Comparison of ENCODE assay signal across 9 mouse cellular contexts in genomic region chr1:75458025-75458788, GRCm38 (mm10). TPM values are rescaled to one million over a fixed set of nuclear protein-coding genes. Genes with fewer than 3 reads are reported as not detected.
DNase-seq lines count a peak whose midpoint lies in the region; ATAC-seq and TF ChIP-seq lines count a peak whose summit lies in the region.
"Had no signal": no experiment of that assay in that cellular context is flagged by ENCODE, and none has a peak within 500 bp of the region (broad histone marks: within the 10 kb centered on the region; RNA-seq: fewer than 3 reads in every experiment).

No protein-coding gene starts in this region.

- 2% methylated on average over 42 of the region's 42 CpGs for WGBS in heart, postnatal 0 days
- WGBS in midbrain, embryonic 14.5 days, result 2% methylated on average over 42 of the region's 42 CpGs

- H3K4me2 ChIP-seq in heart, postnatal 0 days (ENCODE audit: low read depth, low read length), result peak overlapping the region; percentile 57
- peak overlapping the region; percentile 70 for H3K4me2 ChIP-seq in midbrain, embryonic 14.5 days (ENCODE audit: low read length)

- no peak for TF ChIP-seq CTCF in C2C12 (IDR thresholded peaks at IDR 0.05; ENCODE audit: control insufficient read depth, insufficient read depth, insufficient read length)
- no peak for TF ChIP-seq CTCF in heart, postnatal 0 days (IDR thresholded peaks at IDR 0.05; ENCODE audit: low read depth)

- no peaks in the 10 kb centered on the region for H3K79me2 ChIP-seq in C2C12 (ENCODE audit: control insufficient read depth, insufficient read depth)

- H3K9me3 ChIP-seq in heart, postnatal 0 days (replicated peaks; ENCODE audit: control insufficient read depth, low read length), result no peaks in the 10 kb centered on the region
- H3K9me3 ChIP-seq in midbrain, embryonic 14.5 days (ENCODE audit: control insufficient read depth, low read length), result no peaks in the 10 kb centered on the region

- H3K27ac ChIP-seq in heart, postnatal 0 days (ENCODE audit: low read depth), result peak overlapping the region; percentile 5; the same call in 1 of the 2 replicates
- peak overlapping the region; percentile 84 for H3K27ac ChIP-seq in midbrain, embryonic 14.5 days (replicated peaks; ENCODE audit: low read depth, low read length)

- H3K4me1 ChIP-seq in heart, postnatal 0 days (ENCODE audit: control insufficient read depth, insufficient read depth), result peaks cover 6% of the 10 kb centered on the region
- peaks cover 37% of the 10 kb centered on the region for H3K4me1 ChIP-seq in midbrain, embryonic 14.5 days (ENCODE audit: control insufficient read depth, insufficient read depth, low read length)

- H3K27me3 ChIP-seq in C2C12 (ENCODE audit: control insufficient read depth, insufficient read depth, insufficient read length), result no peaks in the 10 kb centered on the region
- H3K27me3 ChIP-seq in heart, postnatal 0 days (ENCODE audit: control insufficient read depth, insufficient read depth, low read length), result peaks cover 36% of the 10 kb centered on the region
- no peaks in the 10 kb centered on the region; the same call in 1 of the 2 replicates for H3K27me3 ChIP-seq in midbrain, embryonic 14.5 days (ENCODE audit: control insufficient read depth, insufficient read depth, low read length)

- no peak overlapping the region; the same call in 1 of the 2 replicates for H3K9ac ChIP-seq in heart, postnatal 0 days (replicated peaks; ENCODE audit: low read depth, low read length)
- peak overlapping the region; percentile 36 for H3K9ac ChIP-seq in midbrain, embryonic 14.5 days (replicated peaks; ENCODE audit: low read length)

- H3K36me3 ChIP-seq in C2C12 (ENCODE audit: control insufficient read depth, insufficient read depth), result no peaks in the 10 kb centered on the region
- no peaks in the 10 kb centered on the region for H3K36me3 ChIP-seq in heart, postnatal 0 days (replicated peaks; ENCODE audit: control insufficient read depth, insufficient read depth, low read length)
- H3K36me3 ChIP-seq in midbrain, embryonic 14.5 days (ENCODE audit: control insufficient read depth, insufficient read depth, low read length), result no peaks in the 10 kb centered on the region

- no peak for TF ChIP-seq EP300 in heart, postnatal 0 days (IDR thresholded peaks at IDR 0.05; ENCODE audit: low read depth)

- ATAC-seq in cerebellum, adult (ENCODE audit: insufficient number of reproducible peaks, low FRiP score, low TSS enrichment), result peak; percentile 50; the same call in 1 of the 2 replicates
- peak; percentile 59 for ATAC-seq in heart, postnatal 0 days (ENCODE audit: insufficient read depth, low read depth)
- peak; percentile 46; the same call in 1 of the 2 replicates for ATAC-seq in midbrain, embryonic 14.5 days (ENCODE audit: low FRiP score, low TSS enrichment)
- ATAC-seq in erythroid progenitor cell, adult 5-6 weeks (replicated peaks; ENCODE audit: low FRiP score, poor library complexity, severe bottlenecking), result no peak

- peak overlapping the region; percentile 12 for H3ac ChIP-seq in C2C12 (ENCODE audit: control insufficient read depth, insufficient read length, low read depth)

- no peaks in the 10 kb centered on the region for H3K79me3 ChIP-seq in C2C12 (ENCODE audit: low read depth)

- no peak for DNase-seq in cerebellum, postnatal 4 days (ENCODE audit: low spot score in 2 of 2)
- DNase-seq in embryo, embryonic 11 days, result peak; percentile 78
- no peak for DNase-seq in heart, postnatal 0 days (ENCODE audit: low spot score)
- DNase-seq in kidney, postnatal 4 days, result peak; percentile 71 to 79
- DNase-seq in midbrain, embryonic 14.5 days, result peak; percentile 74

- no peak overlapping the region for H3K4me3 ChIP-seq in C2C12 (ENCODE audit: insufficient read depth, poor library complexity, severe bottlenecking)
- peak overlapping the region; percentile 32 for H3K4me3 ChIP-seq in heart, postnatal 0 days (ENCODE audit: low read depth, low read length)
- H3K4me3 ChIP-seq in midbrain, embryonic 14.5 days (replicated peaks; ENCODE audit: low read depth, low read length), result peak overlapping the region; percentile 29

TF ChIP-seq in C2C12, 6 proteins besides CTCF, POLR2A, EP300 and RAD21:
- TF ChIP-seq FOSL1 (IDR thresholded peaks at IDR 0.05; ENCODE audit: insufficient read depth, low read length, poor library complexity, severe bottlenecking) (no peak), USF1 (IDR thresholded peaks at IDR 0.05; ENCODE audit: low read depth) (peak; percentile 20)

RNA-seq across cellular contexts. Expression of gene Asic4, which starts 8.0 kb away (rescaled TPM):
- 0.05 TPM for polyA plus RNA-seq in C2C12 (2012; fragmentation: generic; extraction: Trizol)
- total RNA-seq in heart, postnatal 0 days (2014; rRNA removed; ENCODE audit: low replicate concordance), result not detected in 2 replicates
- 0.04 and 0.07 TPM in 2 replicates for polyA plus RNA-seq in heart, postnatal 0 days (2015; fragmentation: Nextera tagmentation; extraction: Ambion mirVana)
- 16.6 and 34.3 TPM in 2 replicates for polyA plus RNA-seq in midbrain, embryonic 14.5 days (2014; fragmentation: Nextera tagmentation; extraction: Ambion mirVana)
- not detected in 2 replicates for total RNA-seq in erythroid progenitor cell, adult 5-6 weeks (2015; ENCODE audit: low replicate concordance)
- not detected in 2 replicates for total RNA-seq in erythroid progenitor cell, adult 5-6 weeks (2017; ENCODE audit: low replicate concordance)
- total RNA-seq: gastrocnemius, postnatal 36 days had no signal

RNA-seq across cellular contexts. Expression of gene Chpf, which starts 20.9 kb away (rescaled TPM):
- polyA plus RNA-seq in C2C12 (2012; fragmentation: generic; extraction: Trizol), result 49.3 TPM
- total RNA-seq in heart, postnatal 0 days (2014; rRNA removed; ENCODE audit: low replicate concordance), result 47.7 and 53.3 TPM in 2 replicates
- polyA plus RNA-seq in heart, postnatal 0 days (2015; fragmentation: Nextera tagmentation; extraction: Ambion mirVana), result 19.1 and 19.3 TPM in 2 replicates
- 39.7 and 44.2 TPM in 2 replicates for polyA plus RNA-seq in midbrain, embryonic 14.5 days (2014; fragmentation: Nextera tagmentation; extraction: Ambion mirVana)
- not detected in 2 replicates for total RNA-seq in erythroid progenitor cell, adult 5-6 weeks (2015; ENCODE audit: low replicate concordance)
- 0.77 TPM in 1 of 2 replicates, not detected in the other for total RNA-seq in erythroid progenitor cell, adult 5-6 weeks (2017; ENCODE audit: low replicate concordance)

RNA-seq across cellular contexts. Expression of gene Tmem198, which starts 21.1 kb away (rescaled TPM):
- 0.70 TPM for polyA plus RNA-seq in C2C12 (2012; fragmentation: generic; extraction: Trizol)
- total RNA-seq in heart, postnatal 0 days (2014; rRNA removed; ENCODE audit: low replicate concordance), result not detected in 2 replicates
- polyA plus RNA-seq in heart, postnatal 0 days (2015; fragmentation: Nextera tagmentation; extraction: Ambion mirVana), result 0.61 and 0.81 TPM in 2 replicates
- 42.9 and 55.9 TPM in 2 replicates for polyA plus RNA-seq in midbrain, embryonic 14.5 days (2014; fragmentation: Nextera tagmentation; extraction: Ambion mirVana)
- total RNA-seq in erythroid progenitor cell, adult 5-6 weeks (2015; ENCODE audit: low replicate concordance), result not detected in 2 replicates
- total RNA-seq in erythroid progenitor cell, adult 5-6 weeks (2017; ENCODE audit: low replicate concordance), result not detected in 2 replicates

RNA-seq across cellular contexts. Expression of gene Gmppa, which starts 22.5 kb away (rescaled TPM):
- 78.8 TPM for polyA plus RNA-seq in C2C12 (2012; fragmentation: generic; extraction: Trizol)
- 74.7 and 85.2 TPM in 2 replicates for total RNA-seq in heart, postnatal 0 days (2014; rRNA removed; ENCODE audit: low replicate concordance)
- polyA plus RNA-seq in heart, postnatal 0 days (2015; fragmentation: Nextera tagmentation; extraction: Ambion mirVana), result 47.4 and 55.9 TPM in 2 replicates
- 75.7 and 75.9 TPM in 2 replicates for polyA plus RNA-seq in midbrain, embryonic 14.5 days (2014; fragmentation: Nextera tagmentation; extraction: Ambion mirVana)
- 17.6 and 23.1 TPM in 2 replicates for total RNA-seq in erythroid progenitor cell, adult 5-6 weeks (2015; ENCODE audit: low replicate concordance)
- 3.6 and 10.8 TPM in 2 replicates for total RNA-seq in erythroid progenitor cell, adult 5-6 weeks (2017; ENCODE audit: low replicate concordance)

RNA-seq across cellular contexts. Expression of gene Obsl1, which starts 48.0 kb away (rescaled TPM):
- polyA plus RNA-seq in C2C12 (2012; fragmentation: generic; extraction: Trizol), result 31.6 TPM
- 293 and 367 TPM in 2 replicates for total RNA-seq in heart, postnatal 0 days (2014; rRNA removed; ENCODE audit: low replicate concordance)
- 45.8 and 46.8 TPM in 2 replicates for polyA plus RNA-seq in heart, postnatal 0 days (2015; fragmentation: Nextera tagmentation; extraction: Ambion mirVana)
- 22.0 and 24.1 TPM in 2 replicates for polyA plus RNA-seq in midbrain, embryonic 14.5 days (2014; fragmentation: Nextera tagmentation; extraction: Ambion mirVana)
- total RNA-seq in erythroid progenitor cell, adult 5-6 weeks (2015; ENCODE audit: low replicate concordance), result not detected in 2 replicates
- total RNA-seq in erythroid progenitor cell, adult 5-6 weeks (2017; ENCODE audit: low replicate concordance), result 0.64 TPM in 1 of 2 replicates, not detected in the other

Comparison
In these comparisons a context has a peak if more than half of its experiments do, and no peak if none do; other contexts are left out.
1. DNase-seq: peak in embryo, embryonic 11 days (single experiment), kidney, postnatal 4 days (2 of 2) and midbrain, embryonic 14.5 days (single experiment); none in cerebellum, postnatal 4 days (0 of 2) and heart, postnatal 0 days (single experiment).
2. RNA of gene Asic4, which starts 8.0 kb away (polyA plus RNA-seq): 16.6 to 34.3 TPM in midbrain, embryonic 14.5 days; 0.05 TPM in C2C12 (single experiment) and 0.04 to 0.07 TPM in heart, postnatal 0 days; every median in the first group is over 10 times any median in the second.
3. RNA of gene Tmem198, which starts 21.1 kb away (polyA plus RNA-seq): 42.9 to 55.9 TPM in midbrain, embryonic 14.5 days; 0.70 TPM in C2C12 (single experiment) and 0.61 to 0.81 TPM in heart, postnatal 0 days; every median in the first group is over 10 times any median in the second.